Mouse (Mus musculus): ENCODE data around the gene Ccdc141. TPM values are rescaled to one million over a fixed set of nuclear protein-coding genes. Genes with fewer than 3 reads are reported as not detected.

Ccdc141 gene
- polyA plus RNA-seq, 1 experiment from 2014 or later = 2.2 TPM

- WGBS = 56% methylated on average over 4 of the region's 4 CpGs
- no peak for TF ChIP-seq CTCF (IDR thresholded peaks at IDR 0.05; ENCODE audit: low read depth)
- H3K4me3 ChIP-seq (ENCODE audit: low read depth, low read length) = no peak overlapping the region
- H3K9ac ChIP-seq (ENCODE audit: low read depth, low read length) = no peak overlapping the region
- H3K4me1 ChIP-seq (replicated peaks; ENCODE audit: control insufficient read depth, insufficient read depth, low read length) = no peaks in the 10 kb centered on the region
- ATAC-seq = no peak
- no peak overlapping the region for H3K27ac ChIP-seq (ENCODE audit: low read depth, low read length)
- H3K4me2 ChIP-seq (replicated peaks; ENCODE audit: low read depth) = no peak overlapping the region
- H3K27me3 ChIP-seq (replicated peaks; ENCODE audit: control insufficient read depth, insufficient read depth, low read length) = no peaks in the 10 kb centered on the region
- H3K36me3 ChIP-seq (ENCODE audit: control insufficient read depth, insufficient read depth) = peaks cover 11% of the 10 kb centered on the region
- H3K9me3 ChIP-seq (ENCODE audit: control insufficient read depth) = no peaks in the 10 kb centered on the region
These were observed 12.0 kb upstream of the Ccdc141 start for GRCm38 (mm10) chr2:77182271-77182995.

DNA sequence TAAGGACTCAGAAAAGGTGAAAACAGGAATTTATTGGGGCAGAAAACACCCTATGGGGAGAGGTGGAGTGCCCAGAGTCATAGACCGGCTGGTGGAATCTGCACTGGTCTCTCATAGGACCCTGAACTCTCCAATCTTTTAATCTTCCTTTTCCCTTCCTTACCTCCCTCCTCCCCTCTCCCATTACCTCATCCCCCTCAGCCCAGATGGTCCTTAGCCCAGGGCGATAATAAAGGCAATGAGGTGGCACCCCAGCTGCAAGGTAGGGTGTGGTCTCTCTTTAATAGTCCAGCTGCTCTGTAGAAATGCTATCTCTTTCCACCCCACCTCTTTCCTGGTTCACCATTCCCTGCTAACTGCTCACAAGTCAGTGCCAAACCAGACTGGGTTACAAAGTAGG, 7.0 kb upstream of the Ccdc141 start:
- Histone ChIP-seq H3K4me2 (replicated peaks; ENCODE audit: low read depth) (no peak overlapping the region), H3K9ac (ENCODE audit: low read depth, low read length) (no peak overlapping the region), H3K4me1 (replicated peaks; ENCODE audit: control insufficient read depth, insufficient read depth, low read length) (no peaks in the 10 kb centered on the region), H3K4me3 (ENCODE audit: low read depth, low read length) (no peak overlapping the region), H3K27ac (ENCODE audit: low read depth, low read length) (no peak overlapping the region), H3K9me3 (ENCODE audit: control insufficient read depth) (no peaks in the 10 kb centered on the region), H3K27me3 (replicated peaks; ENCODE audit: control insufficient read depth, insufficient read depth, low read length) (no peaks in the 10 kb centered on the region), H3K36me3 (ENCODE audit: control insufficient read depth, insufficient read depth) (no peaks in the 10 kb centered on the region)
- TF ChIP-seq CTCF (IDR thresholded peaks at IDR 0.05; ENCODE audit: low read depth) = no peak
- 29% methylated on average over 2 of the region's 2 CpGs for WGBS
- peak; percentile 87 for ATAC-seq

GRCm38 (mm10) chr2:77176413-77176812, 6.0 kb upstream of the Ccdc141 start:
- TF ChIP-seq CTCF (IDR thresholded peaks at IDR 0.05; ENCODE audit: low read depth) = no peak

GRCm38 (mm10) chr2:77175411-77175810, 5.0 kb upstream of the Ccdc141 start:
- Histone ChIP-seq H3K4me1 (replicated peaks; ENCODE audit: control insufficient read depth, insufficient read depth, low read length) (no peaks in the 10 kb centered on the region), H3K27ac (ENCODE audit: low read depth, low read length) (no peak overlapping the region), H3K36me3 (ENCODE audit: control insufficient read depth, insufficient read depth) (no peaks in the 10 kb centered on the region), H3K4me2 (replicated peaks; ENCODE audit: low read depth) (no peak overlapping the region), H3K9me3 (ENCODE audit: control insufficient read depth) (no peaks in the 10 kb centered on the region), H3K9ac (ENCODE audit: low read depth, low read length) (no peak overlapping the region), H3K27me3 (replicated peaks; ENCODE audit: control insufficient read depth, insufficient read depth, low read length) (no peaks in the 10 kb centered on the region), H3K4me3 (ENCODE audit: low read depth, low read length) (no peak overlapping the region)
- ATAC-seq = no peak
- no peak for TF ChIP-seq CTCF (IDR thresholded peaks at IDR 0.05; ENCODE audit: low read depth)
- 68% methylated on average over 7 of the region's 7 CpGs for WGBS

More at GRCm38 (mm10) chr2:77176413-77176812, 6.0 kb upstream of the Ccdc141 start:
- WGBS = 32% methylated on average over 10 of the region's 10 CpGs
- Histone ChIP-seq H3K27me3 (replicated peaks; ENCODE audit: control insufficient read depth, insufficient read depth, low read length) (no peaks in the 10 kb centered on the region), H3K27ac (ENCODE audit: low read depth, low read length) (no peak overlapping the region), H3K4me3 (ENCODE audit: low read depth, low read length) (no peak overlapping the region), H3K9ac (ENCODE audit: low read depth, low read length) (no peak overlapping the region), H3K4me2 (replicated peaks; ENCODE audit: low read depth) (peak overlapping the region; percentile 25), H3K36me3 (ENCODE audit: control insufficient read depth, insufficient read depth) (no peaks in the 10 kb centered on the region), H3K4me1 (replicated peaks; ENCODE audit: control insufficient read depth, insufficient read depth, low read length) (no peaks in the 10 kb centered on the region), H3K9me3 (ENCODE audit: control insufficient read depth) (no peaks in the 10 kb centered on the region)
- ATAC-seq = no peak

DNA sequence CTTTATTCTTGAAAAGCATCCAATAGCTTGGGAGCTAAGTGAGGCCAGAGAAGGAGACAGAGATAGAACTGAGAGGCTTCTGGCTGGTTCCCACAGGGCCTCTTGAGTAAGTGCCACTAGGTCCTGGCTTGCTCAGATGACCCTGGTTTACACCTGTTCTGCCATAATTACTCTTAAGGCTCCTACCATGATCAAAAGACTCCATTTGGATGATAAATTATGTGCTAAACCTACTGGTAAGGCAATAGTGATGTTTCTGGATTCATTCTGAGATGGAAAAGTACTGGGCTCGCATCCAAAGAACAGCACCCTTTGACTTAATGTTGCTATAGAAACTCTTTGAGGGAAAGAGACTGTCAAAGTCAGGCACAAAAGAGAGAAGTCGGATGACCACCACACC, 3.9 kb upstream of the Ccdc141 start:
- Histone ChIP-seq H3K27me3 (replicated peaks; ENCODE audit: control insufficient read depth, insufficient read depth, low read length) (no peaks in the 10 kb centered on the region), H3K9me3 (ENCODE audit: control insufficient read depth) (no peaks in the 10 kb centered on the region), H3K9ac (ENCODE audit: low read depth, low read length) (no peak overlapping the region), H3K36me3 (ENCODE audit: control insufficient read depth, insufficient read depth) (no peaks in the 10 kb centered on the region), H3K4me3 (ENCODE audit: low read depth, low read length) (no peak overlapping the region), H3K27ac (ENCODE audit: low read depth, low read length) (no peak overlapping the region), H3K4me1 (replicated peaks; ENCODE audit: control insufficient read depth, insufficient read depth, low read length) (no peaks in the 10 kb centered on the region), H3K4me2 (replicated peaks; ENCODE audit: low read depth) (no peak overlapping the region)
- TF ChIP-seq CTCF (IDR thresholded peaks at IDR 0.05; ENCODE audit: low read depth) = no peak
- 67% methylated on average over 2 of the region's 2 CpGs for WGBS
- no peak for ATAC-seq

- H3K4me3 ChIP-seq (ENCODE audit: low read depth, low read length) = no peak overlapping the region
- WGBS = 86% methylated on average over 6 of the region's 6 CpGs
These were observed 3.4 kb upstream of the Ccdc141 start for GRCm38 (mm10) chr2:77173821-77174220.

More at GRCm38 (mm10) chr2:77173821-77174220, 3.4 kb upstream of the Ccdc141 start:
- H3K27me3 ChIP-seq (replicated peaks; ENCODE audit: control insufficient read depth, insufficient read depth, low read length) = no peaks in the 10 kb centered on the region
- no peak for TF ChIP-seq CTCF (IDR thresholded peaks at IDR 0.05; ENCODE audit: low read depth)
- no peak overlapping the region for H3K4me2 ChIP-seq (replicated peaks; ENCODE audit: low read depth)
- H3K27ac ChIP-seq (ENCODE audit: low read depth, low read length) = no peak overlapping the region
- ATAC-seq = no peak
- no peak overlapping the region for H3K9ac ChIP-seq (ENCODE audit: low read depth, low read length)
- no peaks in the 10 kb centered on the region for H3K4me1 ChIP-seq (replicated peaks; ENCODE audit: control insufficient read depth, insufficient read depth, low read length)
- H3K9me3 ChIP-seq (ENCODE audit: control insufficient read depth) = no peaks in the 10 kb centered on the region
- H3K36me3 ChIP-seq (ENCODE audit: control insufficient read depth, insufficient read depth) = no peaks in the 10 kb centered on the region

Measured in intestine, postnatal 0 days (tissue).